Mouse (Mus musculus) hindbrain, embryonic 10.5 days (tissue): ENCODE measurements around the gene Trim11. TPM values are rescaled to one million over a fixed set of nuclear protein-coding genes. Genes with fewer than 3 reads are reported as not detected.

Experiments used
- DNase-seq: peaks from one replicate; pipeline ENCODE4 v3.0.0-alpha.2; 2017; ENCODE audit warnings: low spot score
- H3K27ac ChIP-seq: fragments of 300-500 bp; sonication (generic); 2 replicates; pipeline ENCODE4 v1.5.1; 2016; ENCODE audit warnings: mild to moderate bottlenecking, moderate library complexity
- H3K27me3 ChIP-seq: fragments of 300-500 bp; sonication (generic); 2 replicates; pipeline ENCODE4 v1.6.1; 2016; ENCODE audit warnings: mild to moderate bottlenecking; ENCODE audit not compliant: poor library complexity, insufficient read depth, severe bottlenecking
- H3K36me3 ChIP-seq: fragments of 300-500 bp; sonication (generic); 2 replicates; pipeline ENCODE4 v1.6.1; 2016; ENCODE audit warnings: mild to moderate bottlenecking, moderate library complexity
- H3K4me1 ChIP-seq: fragments of 300-500 bp; sonication (generic); replicated peaks from 2 replicates; pipeline ENCODE4 v1.6.1; 2016; ENCODE audit warnings: mild to moderate bottlenecking
- H3K4me3 ChIP-seq: fragments of 300-500 bp; sonication (generic); 2 replicates; pipeline ENCODE4 v1.5.1; 2016; ENCODE audit warnings: mild to moderate bottlenecking, moderate library complexity
- H3K9me3 ChIP-seq: fragments of 300-500 bp; sonication (generic); 2 replicates; pipeline ENCODE4 v1.6.1; 2016; ENCODE audit warnings: mild to moderate bottlenecking, moderate library complexity
- WGBS: fragments of 180-500 bp; shearing (Covaris S2); methylation state at CpG from one replicate; pipeline ENCODE4 v1.1.7; 2016; 5-methylcytosine and 5-hydroxymethylcytosine counted together
- polyA plus RNA-seq: library from polyadenylated mRNA; unstranded; fragments of >200 nt; fragmentation: Nextera tagmentation; extraction: Ambion mirVana; gene quantifications from 2 replicates; pipeline ENCODE4 v1.2.1, GENCODE M21; 2016

Trim11 gene
- 18.8 and 20.2 TPM in 2 replicates for polyA plus RNA-seq

GRCm38 (mm10) chr11:58978027-58978705 lies at the start of gene Trim11:
Gene Trim11 (plus strand): TSS chr11:58978093.
- peak; percentile 80 for DNase-seq
- peaks cover 43% of the 10 kb centered on the region for H3K36me3 ChIP-seq
- H3K4me1 ChIP-seq, result peaks cover 62% of the 10 kb centered on the region
- H3K27ac ChIP-seq, result peak within 1 kb of the TSS; percentile 92
- H3K4me3 ChIP-seq, result peak within 1 kb of the TSS; percentile 97
- H3K27me3 ChIP-seq, result no peaks in the 10 kb centered on the region
- no peaks in the 10 kb centered on the region for H3K9me3 ChIP-seq
- WGBS, result under 1% methylated on average over 64 of the region's 64 CpGs

- H3K4me1 ChIP-seq, result peaks cover 9% of the 10 kb centered on the region; the same call in 1 of the 2 replicates
- peak overlapping the region; percentile 80; the same call in 1 of the 2 replicates for H3K27ac ChIP-seq
- DNase-seq, result no peak
- H3K27me3 ChIP-seq, result no peaks in the 10 kb centered on the region
- WGBS, result 84% methylated on average over 4 of the region's 4 CpGs
- peaks cover 35% of the 10 kb centered on the region for H3K36me3 ChIP-seq
- H3K4me3 ChIP-seq, result no peak overlapping the region
- H3K9me3 ChIP-seq, result no peaks in the 10 kb centered on the region
Measured at GRCm38 (mm10) chr11:58929055-58929454, 48.8 kb upstream of the Trim11 start.

- no peak for DNase-seq
- Histone ChIP-seq H3K27me3 (no peaks in the 10 kb centered on the region), H3K9me3 (no peaks in the 10 kb centered on the region), H3K4me1 (peaks cover 9% of the 10 kb centered on the region; the same call in 1 of the 2 replicates), H3K27ac (no peak overlapping the region), H3K4me3 (no peak overlapping the region), H3K36me3 (peaks cover 41% of the 10 kb centered on the region)
- 58% methylated on average over 3 of the region's 3 CpGs for WGBS
Measured at GRCm38 (mm10) chr11:58929641-58930040, 48.3 kb upstream of the Trim11 start.

GRCm38 (mm10) chr11:58930254-58930653 lies 47.6 kb upstream of the Trim11 start:
- whole genome bisulfite sequencing, result 96% methylated on average over 3 of the region's 3 CpGs
- no peak for DNase-seq
- Histone ChIP-seq H3K27me3 (no peaks in the 10 kb centered on the region), H3K9me3 (no peaks in the 10 kb centered on the region), H3K27ac (no peak overlapping the region), H3K36me3 (peaks cover 47% of the 10 kb centered on the region), H3K4me3 (no peak overlapping the region), H3K4me1 (peaks cover 9% of the 10 kb centered on the region; the same call in 1 of the 2 replicates)

GRCm38 (mm10) chr11:58931576-58931975 lies 46.3 kb upstream of the Trim11 start:
- Histone ChIP-seq H3K27me3 (no peaks in the 10 kb centered on the region), H3K27ac (no peak overlapping the region), H3K4me3 (no peak overlapping the region), H3K4me1 (peaks cover 16% of the 10 kb centered on the region), H3K9me3 (no peaks in the 10 kb centered on the region), H3K36me3 (peaks cover 60% of the 10 kb centered on the region)
- DNase-seq, result no peak
- WGBS, result 90% methylated on average over 4 of the region's 4 CpGs

GRCm38 (mm10) chr11:58937909-58938308 lies 40.0 kb upstream of the Trim11 start:
- DNase-seq, result peak; percentile 45
- peaks cover 38% of the 10 kb centered on the region for H3K4me1 ChIP-seq
- H3K36me3 ChIP-seq, result peaks cover 42% of the 10 kb centered on the region
- H3K27me3 ChIP-seq, result no peaks in the 10 kb centered on the region
- H3K4me3 ChIP-seq, result peak overlapping the region; percentile 98
- no peaks in the 10 kb centered on the region for H3K9me3 ChIP-seq
- peak overlapping the region; percentile 96 for H3K27ac ChIP-seq
- 2% methylated on average over 13 of the region's 13 CpGs for WGBS

GRCm38 (mm10) chr11:58938322-58939087 lies 39.4 kb upstream of the Trim11 start, which contains the start of gene Rnf187:
Gene Rnf187 (minus strand): TSS chr11:58938916.
- no peaks in the 10 kb centered on the region; the same call in 1 of the 2 replicates for H3K27me3 ChIP-seq
- peaks cover 38% of the 10 kb centered on the region for H3K4me1 ChIP-seq
- H3K27ac ChIP-seq, result peak within 1 kb of the TSS; percentile 96
- peak; percentile 93 for DNase-seq
- WGBS, result under 1% methylated on average over 95 of the region's 95 CpGs
- peaks cover 36% of the 10 kb centered on the region for H3K36me3 ChIP-seq
- peak within 1 kb of the TSS; percentile 98 for H3K4me3 ChIP-seq
- H3K9me3 ChIP-seq, result no peaks in the 10 kb centered on the region

- Histone ChIP-seq H3K4me1 (peaks cover 38% of the 10 kb centered on the region), H3K4me3 (peak overlapping the region; percentile 98), H3K9me3 (no peaks in the 10 kb centered on the region), H3K36me3 (peaks cover 31% of the 10 kb centered on the region), H3K27ac (peak overlapping the region; percentile 96), H3K27me3 (no peaks in the 10 kb centered on the region; the same call in 1 of the 2 replicates)
- 18% methylated on average over 6 of the region's 6 CpGs for WGBS
- DNase-seq, result no peak
Measured at GRCm38 (mm10) chr11:58939088-58939439, 38.8 kb upstream of the Trim11 start.

- WGBS, result 83% methylated on average over 5 of the region's 5 CpGs
- no peaks in the 10 kb centered on the region for H3K36me3 ChIP-seq
- DNase-seq, result no peak
- H3K4me3 ChIP-seq, result no peak overlapping the region
- H3K9me3 ChIP-seq, result no peaks in the 10 kb centered on the region
- no peak overlapping the region for H3K27ac ChIP-seq
- peaks cover 16% of the 10 kb centered on the region for H3K4me1 ChIP-seq
- peaks cover 8% of the 10 kb centered on the region for H3K27me3 ChIP-seq
Measured at GRCm38 (mm10) chr11:58944136-58944535, 33.8 kb upstream of the Trim11 start.

GRCm38 (mm10) chr11:58947306-58947705 lies 30.6 kb upstream of the Trim11 start:
- Histone ChIP-seq H3K4me1 (peaks cover 17% of the 10 kb centered on the region), H3K27me3 (peaks cover 14% of the 10 kb centered on the region), H3K4me3 (no peak overlapping the region; the same call in 1 of the 2 replicates), H3K27ac (0 out of 2 replicates have a peak overlapping the region, but pooled peaks have one; percentile 24), H3K9me3 (no peaks in the 10 kb centered on the region), H3K36me3 (no peaks in the 10 kb centered on the region)
- WGBS, result 83% methylated on average over 3 of the region's 3 CpGs
- DNase-seq, result no peak

- H3K4me3 ChIP-seq, result peak overlapping the region; percentile 68
- WGBS, result 21% methylated on average over 23 of the region's 23 CpGs
- peaks cover 14% of the 10 kb centered on the region for H3K27me3 ChIP-seq
- no peaks in the 10 kb centered on the region for H3K9me3 ChIP-seq
- peaks cover 20% of the 10 kb centered on the region for H3K4me1 ChIP-seq
- DNase-seq, result no peak
- no peaks in the 10 kb centered on the region for H3K36me3 ChIP-seq
- peak overlapping the region; percentile 95 for H3K27ac ChIP-seq
Measured at GRCm38 (mm10) chr11:58947798-58948528, 29.9 kb upstream of the Trim11 start.
